Mouse (Mus musculus) heart, postnatal 0 days (tissue): ENCODE measurements at regions not wholly inside any gene's neighbourhood (a gene's known extent, or its start where the extent isn't known, plus 50 kb on each side); places are given as distances from the start of the nearest gene placed in this dataset.

ENCODE experiments used
- CTCF ChIP-seq: IDR thresholded peaks from 2 replicates; pipeline ENCODE4 v1.5.1; 2016; ENCODE audit warnings: antibody characterized with exemption, control low read depth, low read depth
- EP300 ChIP-seq: IDR thresholded peaks from 2 replicates; pipeline ENCODE4 v1.6.1; 2016; ENCODE audit warnings: antibody characterized with exemption, low read depth

DNA sequence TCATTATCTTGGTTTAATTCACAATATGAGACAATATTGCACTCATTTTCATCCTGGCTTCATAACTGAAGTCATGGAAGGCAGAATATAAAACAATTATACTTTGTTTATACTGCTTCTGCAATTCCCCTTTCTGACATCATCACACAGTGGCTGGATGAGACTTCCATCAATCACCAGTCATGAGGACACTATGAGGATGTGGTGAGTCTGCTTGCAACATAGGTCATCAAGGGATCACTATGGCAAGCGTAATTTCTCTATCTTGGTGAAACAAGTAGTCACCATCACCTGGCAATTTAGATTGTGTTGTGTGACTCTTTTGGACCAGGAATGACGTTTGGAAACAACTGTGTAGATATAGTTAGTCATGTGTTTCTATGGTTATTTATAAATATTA is 134.6 kb downstream of the Hao1 start:
- TF ChIP-seq CTCF (no peak), EP300 (no peak)
